Mouse (Mus musculus) inflammation-experienced regulatory T-cells, adult 6 months (primary cell): ENCODE measurements around the gene Mfng. TPM values are rescaled to one million over a fixed set of nuclear protein-coding genes. Genes with fewer than 3 reads are reported as not detected.

Experiments used
- ATAC-seq: one replicate; pipeline ENCODE4 v1.8.0; 2017
- polyA plus RNA-seq, 3 experiments: library from polyadenylated mRNA; unstranded; fragments of 100-300 nt; shearing (Covaris generic); gene quantifications; one replicate each; pipeline ENCODE4 v1.2.1; 2017

The Mfng gene
- polyA plus RNA-seq, 3 experiments from 2014 or later, result 45.8 to 70.7 (median 62.8) TPM

DNA sequence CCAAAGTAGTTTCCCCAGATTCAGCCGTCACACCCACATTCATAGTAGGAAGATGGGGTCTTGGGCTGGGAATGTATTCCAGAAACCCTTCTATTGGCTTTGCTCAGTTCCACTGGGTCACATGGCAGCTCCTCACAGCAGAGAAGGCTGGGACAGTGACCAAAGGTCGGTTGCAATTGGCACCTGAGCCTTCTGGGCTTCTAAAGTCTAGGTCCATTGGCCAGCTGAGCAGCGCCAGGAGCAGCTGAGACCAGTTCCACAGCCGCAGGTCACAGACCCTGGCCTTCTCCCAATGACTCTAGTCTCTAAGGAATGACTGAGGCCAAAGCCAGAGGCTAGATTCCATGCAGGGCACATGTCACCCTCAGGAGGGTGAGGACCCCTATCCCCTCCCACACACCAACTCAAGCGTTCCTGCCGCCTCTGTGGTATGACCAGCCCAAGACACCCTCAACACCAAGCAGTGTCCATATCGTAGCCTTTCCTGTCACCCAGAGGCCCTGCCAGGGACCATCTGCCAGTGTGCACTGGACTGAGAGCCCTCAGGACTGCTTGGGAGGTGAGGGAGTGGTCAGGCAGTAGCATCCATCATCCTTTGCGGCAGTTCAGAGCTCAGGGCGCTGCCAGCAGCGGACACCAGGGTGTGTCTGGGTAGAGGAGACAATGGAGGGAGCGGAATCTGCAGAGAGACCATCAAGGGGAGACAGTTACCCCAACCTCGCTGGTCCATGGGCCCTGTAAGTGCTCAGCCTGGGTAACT is 17.1 kb downstream of the Mfng start:
- ATAC-seq, result no peak

DNA sequence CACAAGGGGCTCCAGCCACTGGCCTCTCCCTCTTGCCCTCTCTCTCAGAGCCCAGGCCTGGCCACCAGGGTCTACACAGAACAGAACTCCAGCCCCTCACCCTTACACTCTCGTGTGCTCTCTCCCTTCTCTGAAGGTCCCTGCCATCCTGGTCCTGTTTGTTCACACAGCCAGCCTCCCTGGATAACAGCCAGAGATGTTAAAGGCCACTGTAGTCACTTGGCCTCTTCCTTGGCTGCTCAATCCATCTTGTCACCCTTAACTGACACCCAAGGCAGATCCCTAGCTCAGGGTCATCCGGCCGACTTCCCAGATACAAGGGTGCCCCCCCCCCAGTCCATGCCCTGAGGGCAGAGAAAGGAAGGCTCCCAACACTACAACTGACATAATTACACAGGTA is 18.0 kb downstream of the Mfng start:
- ATAC-seq, result no peak

DNA sequence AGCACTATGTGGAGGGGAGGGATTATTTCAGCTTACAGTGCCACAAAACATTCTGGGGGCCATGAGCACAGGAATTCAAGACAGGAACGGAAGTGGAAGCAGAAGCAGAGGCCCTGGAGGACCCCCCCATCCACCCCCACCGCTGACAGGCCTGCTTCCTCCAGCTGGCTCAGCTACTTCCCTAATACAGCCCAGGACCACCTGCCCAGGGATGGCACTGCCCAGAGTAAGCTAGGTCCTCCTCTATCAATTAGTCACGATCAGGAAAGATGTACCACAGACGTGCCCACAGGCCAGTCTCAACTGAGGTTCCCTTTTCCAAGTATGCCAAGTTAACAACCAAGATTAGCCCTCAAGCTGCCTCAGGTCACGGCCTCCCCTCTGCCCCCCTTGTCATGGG is 19.1 kb downstream of the Mfng start:
- no peak for ATAC-seq

DNA sequence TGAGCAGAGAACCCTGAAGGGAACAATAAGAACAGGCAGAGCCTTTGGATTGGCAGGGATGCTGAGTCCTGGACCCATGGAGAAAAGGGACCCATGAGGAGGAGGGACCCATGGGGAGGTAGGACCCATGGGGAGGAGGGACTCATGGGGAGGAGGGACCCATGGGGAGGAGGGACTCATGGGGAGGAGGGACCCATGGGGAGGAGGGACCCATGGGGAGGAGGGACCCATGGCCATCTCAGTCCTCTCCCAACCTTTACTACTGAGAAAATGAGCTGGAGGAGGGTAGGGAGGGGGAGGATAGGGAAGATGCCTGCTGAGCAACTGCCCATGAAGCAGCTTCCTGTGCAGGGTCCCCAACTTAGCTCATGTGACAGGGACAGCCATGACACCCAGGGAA is 20.3 kb downstream of the Mfng start:
- ATAC-seq, result no peak

DNA sequence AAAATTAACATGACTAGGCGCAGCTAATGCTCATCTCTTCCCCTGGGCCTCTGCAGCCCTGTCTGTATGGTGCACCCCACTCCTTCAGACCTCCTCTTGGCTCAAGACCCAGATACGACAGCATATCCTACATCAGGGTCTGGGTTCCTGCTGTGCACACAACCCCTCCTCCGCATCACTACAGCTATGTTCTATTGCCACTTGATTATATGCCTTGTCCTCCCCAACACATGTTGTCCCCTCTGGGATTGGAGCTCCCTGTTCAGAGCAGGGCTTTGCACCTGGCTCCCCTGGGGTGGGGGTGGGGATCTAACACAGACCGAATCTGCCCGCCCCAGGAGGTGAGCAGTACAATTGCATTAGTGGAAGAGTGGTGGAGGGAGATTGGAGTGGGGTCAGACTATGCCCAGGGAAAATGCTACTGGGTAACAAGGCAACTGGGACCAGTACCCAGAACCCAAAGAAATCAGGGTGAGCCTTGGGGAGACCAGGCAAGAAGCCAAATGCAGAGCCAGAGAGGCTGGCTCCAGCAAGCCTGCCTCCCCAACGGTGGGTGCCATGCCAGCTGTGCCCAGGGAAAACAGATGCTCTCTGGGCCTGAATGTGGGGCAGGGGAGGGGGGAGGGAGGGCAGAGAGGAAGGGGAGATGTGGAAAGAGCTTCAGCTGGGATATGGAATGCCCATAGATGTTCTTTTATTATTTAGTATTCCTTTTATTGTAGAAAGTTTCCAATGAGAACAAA is 22.5 kb downstream of the Mfng start:
- no peak for ATAC-seq

DNA sequence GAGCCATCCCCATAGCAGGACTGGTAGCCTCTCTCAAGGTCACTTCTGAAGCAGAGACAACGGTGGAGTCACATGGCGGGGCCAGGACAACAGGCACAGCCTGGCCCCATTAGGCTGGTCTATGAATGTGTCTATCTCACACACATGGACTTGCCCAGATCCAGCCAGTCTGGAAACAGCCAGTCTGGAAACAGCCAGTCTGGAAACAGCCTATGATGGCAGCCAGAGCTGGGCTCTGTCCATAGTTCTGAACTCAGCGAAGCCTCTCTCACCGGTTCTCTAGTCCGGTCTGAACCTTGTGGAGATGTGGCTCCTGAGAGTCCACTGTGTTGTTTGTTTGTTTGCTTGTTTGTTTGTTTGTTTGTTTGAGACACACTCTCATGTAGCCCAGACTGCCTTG is 23.4 kb downstream of the Mfng start:
- ATAC-seq, result no peak

DNA sequence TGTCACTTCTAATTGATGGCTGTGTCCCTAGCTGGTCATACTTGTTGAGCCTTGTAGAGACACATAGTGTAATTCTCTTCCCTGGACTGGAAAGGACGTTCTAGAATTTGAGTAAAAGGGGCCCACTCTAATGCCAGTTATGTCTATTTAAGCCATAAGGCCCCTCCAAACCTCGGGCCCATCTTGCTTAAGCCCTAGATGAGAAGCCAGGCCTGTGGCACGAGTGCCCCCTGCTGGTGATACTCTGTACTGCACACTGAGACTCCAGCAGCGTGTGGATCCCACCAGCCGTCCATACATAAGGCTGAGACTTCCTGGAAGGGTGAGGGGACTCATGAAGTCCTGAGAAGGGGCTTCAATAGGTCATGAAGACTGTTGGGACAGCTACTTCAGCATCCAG is 29.1 kb downstream of the Mfng start:
- ATAC-seq, result peak; percentile 63

DNA sequence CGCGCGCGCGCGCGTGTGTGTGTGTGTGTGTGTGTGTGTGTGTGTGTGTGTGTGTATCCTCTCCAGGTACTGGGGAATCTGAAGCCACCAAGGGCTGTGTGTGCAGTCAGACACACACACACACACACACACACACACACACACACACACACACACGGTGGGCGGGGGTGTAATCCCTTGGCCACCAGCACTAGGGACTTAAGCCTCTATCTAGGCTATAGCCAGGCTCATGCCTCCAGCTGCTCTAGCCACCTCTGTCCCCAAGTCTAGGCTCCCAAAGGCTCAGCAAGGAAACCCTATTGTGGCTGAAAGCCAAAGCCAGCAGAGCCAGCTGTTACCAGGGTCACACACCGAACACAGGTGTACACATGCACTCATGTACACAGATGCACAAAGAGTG is 30.4 kb downstream of the Mfng start:
- ATAC-seq, result no peak

DNA sequence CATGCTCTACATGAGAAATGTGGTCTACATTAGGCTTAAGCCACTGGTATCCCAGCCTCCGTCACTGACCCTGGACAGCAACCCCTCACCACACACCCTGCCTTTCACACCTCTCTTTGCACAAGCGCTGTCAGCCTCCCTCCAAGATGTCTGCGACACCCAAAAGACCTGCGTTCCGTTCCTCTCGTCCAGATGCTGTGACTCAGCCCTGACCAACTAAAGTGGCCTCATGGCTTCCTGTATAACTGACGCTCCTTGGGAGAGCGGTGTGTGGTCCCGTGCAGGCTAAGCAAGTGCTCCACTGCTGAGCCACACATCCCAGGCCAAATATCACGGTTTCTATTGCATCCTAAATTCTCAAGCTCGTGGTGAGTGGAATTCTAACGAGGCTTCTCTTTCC is 32.6 kb downstream of the Mfng start:
- ATAC-seq, result no peak

DNA sequence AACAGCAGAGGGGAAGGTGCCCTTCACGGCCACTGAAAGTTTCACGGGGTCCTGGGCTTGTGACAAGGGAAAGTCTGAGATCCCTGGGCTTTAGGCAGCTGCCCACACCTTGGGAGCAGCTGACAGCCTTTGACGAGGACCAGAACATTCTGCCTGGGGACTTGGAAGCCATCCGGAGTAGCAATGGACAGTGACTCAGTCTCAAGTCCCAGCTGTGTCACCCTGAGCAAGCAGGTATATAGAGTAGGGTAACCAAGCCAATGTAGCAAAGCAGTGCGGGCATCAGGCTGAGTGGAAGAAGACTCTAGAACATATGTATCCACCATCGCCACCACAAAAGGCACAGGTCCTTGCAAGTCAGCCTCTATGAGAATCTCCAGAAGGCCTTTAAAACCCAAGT is 36.1 kb downstream of the Mfng start:
- ATAC-seq, result no peak

DNA sequence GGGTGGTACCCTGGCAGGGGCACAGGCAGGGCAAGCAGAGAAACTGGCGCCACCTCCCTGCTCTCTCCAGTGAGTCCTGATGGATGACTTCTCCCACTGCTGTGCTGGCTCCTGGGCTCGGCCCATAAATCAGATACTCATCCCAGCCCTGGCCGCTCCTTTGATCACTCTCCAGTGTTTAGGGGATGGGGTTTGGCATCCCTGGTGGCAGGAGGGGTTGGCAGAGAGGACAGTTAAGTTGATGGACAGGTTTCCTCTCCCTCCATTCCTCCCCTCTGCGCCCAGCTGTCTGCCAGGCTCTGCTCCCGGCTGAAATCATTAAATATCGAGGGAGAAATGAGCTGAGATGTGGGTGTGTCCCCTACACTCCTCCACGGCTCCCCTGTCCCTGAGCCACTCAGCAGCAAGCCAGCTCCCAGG is 36.6 kb downstream of the Mfng start:
- no peak for ATAC-seq

DNA sequence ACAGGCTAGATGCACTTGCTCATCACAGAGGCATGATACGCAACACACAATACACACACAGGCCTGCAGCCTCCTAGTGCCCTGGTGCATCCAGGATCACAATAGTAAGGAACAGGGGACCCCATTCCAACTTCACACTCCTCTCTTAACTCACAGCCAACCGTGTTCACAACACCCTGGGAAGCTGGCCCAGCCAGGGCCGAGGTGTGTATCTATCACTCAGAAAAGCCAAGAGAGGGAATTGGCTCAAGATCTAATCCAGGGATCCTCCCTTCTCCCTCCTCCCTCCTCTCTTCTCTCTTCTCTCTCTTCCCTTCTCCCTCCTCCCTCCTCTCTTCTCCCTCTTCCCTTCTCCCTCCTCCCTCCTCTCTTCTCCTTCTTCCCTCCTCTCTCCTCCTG is 37.1 kb downstream of the Mfng start:
- no peak for ATAC-seq

DNA sequence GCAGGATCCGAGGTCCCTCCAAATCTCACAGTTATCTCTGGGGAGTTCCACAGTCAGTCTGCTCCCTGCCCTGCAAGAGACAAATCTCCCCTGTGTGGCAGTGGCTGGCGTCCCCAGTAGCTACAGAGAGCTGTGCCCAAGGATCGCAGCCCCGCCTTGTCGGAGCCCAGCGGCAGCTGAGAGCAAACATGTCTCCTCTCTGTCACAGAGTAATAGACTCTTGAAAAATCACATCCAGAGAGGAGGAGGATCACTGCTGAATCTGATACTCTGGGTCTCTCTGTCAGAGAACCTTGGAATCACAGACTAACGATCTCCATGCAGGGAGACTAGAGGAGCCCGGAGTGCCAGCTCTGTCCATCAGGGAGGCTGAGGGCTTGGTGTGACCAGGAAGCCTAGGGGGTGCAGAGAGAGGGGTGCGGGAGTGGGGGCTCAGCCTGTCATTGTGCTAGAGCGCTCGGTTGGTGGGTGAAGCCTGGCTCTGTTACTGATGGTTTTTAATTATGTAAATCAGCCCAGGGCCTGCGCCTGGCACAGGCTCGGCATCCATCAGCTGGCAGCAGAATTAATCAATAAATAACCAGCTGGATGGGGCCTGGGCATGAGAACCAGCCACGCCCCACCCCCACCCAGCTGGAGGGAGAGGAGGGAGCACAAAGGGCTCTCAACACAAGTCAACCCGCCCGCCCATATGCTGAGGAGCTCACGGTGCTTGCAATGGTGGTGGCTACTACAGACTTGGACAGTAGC is 37.7 kb downstream of the Mfng start:
- no peak for ATAC-seq

DNA sequence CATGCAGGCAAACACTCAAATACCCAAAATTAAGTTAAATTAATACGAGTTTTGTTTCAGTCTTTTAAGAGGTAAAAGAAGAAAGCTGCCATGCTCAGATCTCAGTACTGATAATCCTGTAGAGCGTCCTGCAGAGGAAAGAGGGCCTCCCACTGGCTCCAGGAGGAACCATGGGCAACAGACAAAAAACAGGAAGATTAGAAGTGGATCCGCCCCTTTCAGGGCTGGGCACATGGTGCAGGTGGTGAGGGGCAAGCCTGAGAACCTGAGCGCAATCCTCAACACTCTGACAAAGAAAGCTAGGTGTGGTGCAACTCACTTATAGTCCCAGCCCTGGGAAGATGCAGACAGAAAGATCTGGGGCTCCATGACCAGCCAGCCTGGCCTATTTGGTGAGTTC is 41.4 kb downstream of the Mfng start:
- no peak for ATAC-seq

DNA sequence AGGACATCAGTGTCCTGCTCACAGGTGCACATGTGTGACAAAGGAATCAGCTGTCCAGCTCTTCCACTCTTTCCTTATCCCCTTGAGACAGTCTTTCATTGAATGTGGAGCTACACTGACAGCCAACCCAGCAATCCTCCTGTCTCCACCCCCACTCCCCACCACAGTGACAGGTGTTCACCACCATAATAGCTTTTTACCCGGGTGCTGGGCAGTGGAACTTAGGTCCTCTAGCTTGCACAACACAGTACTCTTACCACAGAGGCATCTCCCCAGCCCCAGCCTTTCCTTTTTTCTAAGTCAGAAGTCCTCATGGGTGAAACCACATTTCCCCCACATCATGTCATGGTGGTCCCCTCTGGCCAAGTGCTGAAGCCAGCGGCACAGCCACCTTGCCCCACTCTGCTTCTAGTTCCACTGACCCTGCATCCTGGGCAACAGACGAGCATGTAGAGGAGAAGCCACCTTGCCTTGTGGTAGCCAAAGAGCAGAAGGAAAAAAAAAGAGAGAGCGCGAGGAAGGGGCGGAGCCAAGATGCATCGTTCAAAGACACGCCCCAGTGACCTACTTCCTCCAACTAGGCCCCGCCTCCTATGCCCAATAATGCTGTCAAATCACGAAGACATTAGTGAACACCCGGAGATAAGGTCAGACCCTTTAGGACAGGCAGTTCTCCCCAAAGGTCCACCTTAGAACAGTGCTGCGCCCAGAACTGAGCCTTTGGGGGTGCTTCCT is 42.8 kb downstream of the Mfng start:
- no peak for ATAC-seq

DNA sequence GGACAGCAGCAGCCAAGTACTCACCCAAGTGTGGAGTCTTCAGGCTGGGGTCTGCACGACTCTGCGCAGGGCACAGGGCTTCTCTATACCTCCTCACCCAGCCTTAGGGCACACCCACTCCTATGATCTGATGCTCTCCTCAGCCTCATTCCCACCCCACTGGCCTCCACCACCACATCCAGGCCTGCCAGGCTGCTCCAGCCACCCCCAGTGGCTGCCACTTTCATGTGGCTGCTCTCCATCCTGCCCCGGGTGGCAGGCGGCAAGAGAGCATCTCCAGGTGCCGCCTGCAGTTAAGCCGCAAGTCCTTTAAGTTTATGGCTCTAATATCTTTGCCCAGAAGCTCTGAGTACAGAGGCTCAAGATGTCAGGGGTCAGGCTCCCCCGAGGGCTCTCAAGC is 46.6 kb downstream of the Mfng start:
- no peak for ATAC-seq

DNA sequence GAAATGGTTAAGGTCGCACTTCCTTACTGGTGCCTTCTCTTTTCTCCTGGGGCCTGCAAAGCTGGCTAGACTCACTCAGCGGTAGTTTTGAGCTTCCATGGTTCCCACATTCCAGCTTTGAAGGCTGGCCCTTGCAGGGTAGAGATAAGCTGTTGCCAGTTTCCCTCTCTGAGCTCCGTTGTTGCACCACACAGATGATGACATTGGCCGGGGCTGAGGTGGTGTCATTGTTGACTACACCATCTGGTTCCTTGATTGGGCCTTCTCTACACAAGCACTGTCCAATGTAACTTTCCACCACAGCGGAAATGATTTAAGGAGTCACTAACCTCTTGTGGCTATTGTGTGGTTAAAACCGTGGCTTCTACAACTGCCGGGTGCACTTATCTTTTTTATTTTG is 52.7 kb downstream of the Mfng start:
- no peak for ATAC-seq

DNA sequence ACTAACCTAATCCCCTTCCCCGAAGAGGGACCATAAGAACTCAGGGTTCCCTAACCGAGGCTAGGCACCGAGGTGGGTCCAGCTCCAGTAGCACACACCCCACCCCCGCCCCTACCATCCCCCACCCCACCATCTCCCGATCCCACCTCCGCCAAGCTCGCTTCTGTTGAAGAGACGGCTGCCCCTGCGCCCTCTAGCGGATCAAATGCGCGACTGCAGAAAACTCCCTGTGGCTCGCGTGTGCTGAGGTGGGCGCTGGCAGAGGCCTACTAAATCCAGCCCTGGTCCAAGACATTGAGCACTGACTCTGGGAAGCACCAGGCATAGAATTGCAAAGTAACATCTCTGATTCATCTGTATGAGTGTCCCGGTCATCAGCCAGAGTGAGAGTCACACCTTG is 53.2 kb downstream of the Mfng start:
- ATAC-seq, result peak; percentile 50

DNA sequence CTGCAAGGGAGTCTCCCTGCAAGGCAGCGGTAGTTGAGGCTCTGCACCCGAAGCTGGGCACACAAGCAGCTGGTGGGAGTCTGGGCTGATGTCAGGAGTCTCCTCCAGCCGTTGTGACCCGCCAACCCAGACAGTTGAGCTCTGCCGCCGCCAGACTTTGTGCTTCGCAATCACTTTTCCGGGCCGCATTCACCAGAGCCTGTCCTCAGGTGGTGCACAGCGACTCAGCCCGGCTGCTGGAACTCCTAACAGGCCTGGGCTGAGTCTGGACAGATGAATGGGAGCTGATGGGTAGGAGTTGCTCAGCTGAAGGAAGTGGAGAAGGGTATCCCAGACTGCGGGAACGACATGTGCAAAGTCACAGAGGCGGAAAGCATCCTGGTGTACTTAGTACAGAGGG is 53.9 kb downstream of the Mfng start:
- no peak for ATAC-seq

DNA sequence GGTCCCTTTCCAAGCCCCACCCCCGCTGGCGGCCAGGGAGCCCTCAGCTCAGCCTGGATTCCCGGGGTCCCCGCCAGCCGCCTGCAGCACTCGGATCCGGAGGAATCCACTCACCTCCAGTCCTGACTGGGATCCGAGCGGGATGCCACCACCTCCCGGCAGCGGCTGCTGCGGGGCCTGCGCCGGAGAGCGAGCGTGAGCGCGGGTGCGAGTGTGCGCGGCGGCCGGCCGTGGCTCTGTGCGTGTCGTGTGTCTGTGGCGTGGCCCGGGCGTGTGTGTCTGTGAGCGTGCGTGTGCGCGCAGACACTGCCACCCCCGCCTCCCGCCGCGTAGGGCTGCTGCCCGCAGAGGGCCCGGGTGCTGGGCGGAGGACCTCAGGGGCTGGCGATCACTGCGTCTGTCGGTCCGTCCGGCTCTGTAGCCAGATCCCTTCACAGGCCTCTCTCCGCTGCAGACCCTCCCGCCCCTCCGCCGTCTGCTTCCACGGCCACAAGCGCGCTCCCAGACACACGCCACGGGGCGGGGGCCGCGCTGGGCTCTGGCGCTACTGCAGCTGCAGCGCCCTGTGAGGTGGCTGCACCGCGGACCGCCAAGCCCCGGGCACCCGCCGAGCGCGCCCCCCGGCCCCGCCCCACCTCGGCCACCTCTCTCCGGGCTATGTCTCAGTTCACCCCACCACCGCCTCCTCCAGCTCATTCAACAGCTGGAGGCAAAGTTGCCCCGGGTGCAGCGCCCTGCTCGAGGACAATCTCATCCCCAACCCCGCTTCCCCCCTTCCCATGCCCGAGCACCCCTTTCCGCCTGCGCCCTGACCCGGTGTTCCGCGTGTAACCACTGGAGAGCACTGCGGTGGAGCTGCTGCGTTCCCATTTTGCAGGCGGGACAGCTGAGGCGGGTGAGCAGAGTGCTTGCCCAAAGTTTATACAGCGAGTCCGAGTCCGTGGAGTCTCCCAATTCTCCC is 54.7 kb downstream of the Mfng start, which contains the start of gene Elfn2:
Elfn2 (minus strand) TSS at position 482 of the 961 bp plus-strand sequence.
- ATAC-seq, result no peak

DNA sequence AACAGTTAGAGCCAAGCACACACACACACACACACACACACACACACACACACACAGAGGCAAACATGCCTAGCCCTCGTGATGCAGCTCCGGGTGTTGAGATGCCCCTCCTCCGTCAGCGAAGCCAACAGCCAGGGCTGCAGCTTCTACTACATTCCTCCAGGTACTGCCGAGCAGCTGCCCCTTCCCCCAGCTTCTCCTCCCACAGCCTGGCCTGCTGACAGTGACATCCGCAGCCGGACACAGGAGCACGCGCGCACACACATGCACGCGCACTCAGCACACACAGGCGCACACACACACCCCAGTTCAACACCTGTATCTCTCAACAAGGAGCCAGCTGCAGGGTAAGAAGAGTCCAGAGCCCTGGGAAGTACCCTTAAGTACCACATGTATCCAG is 56.3 kb downstream of the Mfng start:
- ATAC-seq, result no peak

DNA sequence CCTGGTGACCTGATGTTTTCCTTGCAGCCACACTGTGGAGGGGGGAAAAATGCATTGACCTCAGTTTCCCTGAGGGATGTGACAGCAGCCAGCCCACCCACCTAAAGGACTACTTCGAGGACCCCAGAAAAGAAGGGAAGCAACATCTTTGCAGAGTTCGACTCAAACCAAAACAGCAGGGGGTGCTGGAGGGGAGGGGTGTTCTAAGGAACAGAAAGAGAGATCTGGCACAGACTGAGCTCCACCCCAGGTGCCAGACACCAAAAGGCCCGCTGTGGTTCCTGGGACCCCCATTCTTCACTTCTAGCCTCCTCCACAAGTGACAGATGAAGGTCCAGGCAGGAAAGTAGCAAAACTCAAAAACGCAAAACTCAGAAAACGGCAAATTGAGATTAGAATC is 57.4 kb downstream of the Mfng start:
- ATAC-seq, result no peak
